Mouse (Mus musculus): ENCODE measurements around the gene Gm14434. TPM values are rescaled to one million over a fixed set of nuclear protein-coding genes. Genes with fewer than 3 reads are reported as not detected.

The Gm14434 gene
- polyA plus RNA-seq (2021; fragmentation: Nextera tagmentation) = 26.3 and 39.0 TPM in 2 replicates
- long read RNA-seq, experiment 1, transcript Gm14434-202 (4 exons, 1,458 nt) = major isoform, 9 of 13 reads
- long read RNA-seq, experiment 1, partial matches to known transcripts = 0 of 13 reads
- long read RNA-seq, experiment 1, other reads (novel, unspliced or antisense) = 4 of 13 reads
- long read RNA-seq, experiment 2, transcript Gm14434-202 (4 exons, 1,458 nt) = major isoform, 50 of 56 reads
- long read RNA-seq, experiment 2, partial matches to known transcripts = 0 of 56 reads
- long read RNA-seq, experiment 2, other reads (novel, unspliced or antisense) = 6 of 56 reads

GRCm38 (mm10) chr2:176486683-176487082 lies at the start of gene Gm14434:
Gene Gm14434, minus strand, starts transcription at chr2:176486783.

DNA sequence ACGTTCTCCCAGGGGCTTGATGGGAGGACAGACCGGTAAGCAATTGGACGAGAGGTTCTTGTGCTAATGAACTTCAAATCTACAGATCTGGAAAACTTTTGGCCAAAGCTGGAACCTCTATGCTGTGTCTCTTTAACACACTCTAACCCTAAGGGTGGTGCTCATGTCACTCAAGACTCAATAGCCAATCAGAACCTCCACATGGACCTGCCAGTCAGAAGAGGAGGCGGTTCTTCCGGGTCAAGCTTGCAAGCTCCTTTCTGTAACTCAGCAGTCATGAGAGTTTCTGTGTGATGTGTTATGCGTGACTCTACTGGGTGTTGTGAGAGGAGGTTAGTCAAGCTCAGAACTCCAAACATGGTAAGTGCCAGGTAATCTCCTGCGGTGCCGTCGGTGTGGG lies 34.2 kb upstream of the Gm14434 start, which contains the start of gene Zfp967:
Gene Zfp967 (plus strand): TSS at position 301 of the 400 bp plus-strand sequence.

GRCm38 (mm10) chr2:176423294-176423693 lies 63.3 kb downstream of the Gm14434 start, which contains the start of gene Gm14435:
Gene Gm14435, plus strand, starts transcription at chr2:176423594.

Other genes with a start within 250 kb of the Gm14434 start
- not detected in 2 replicates for gene Gm11009, start 167.3 kb downstream of the Gm14434 start, polyA plus RNA-seq (2021; fragmentation: Nextera tagmentation)
- 12.1 and 16.6 TPM in 2 replicates for gene Gm14435, start 63.2 kb downstream of the Gm14434 start, polyA plus RNA-seq (2021; fragmentation: Nextera tagmentation)
- not detected in 2 replicates for gene Zfp967, start 34.3 kb upstream of the Gm14434 start, polyA plus RNA-seq (2021; fragmentation: Nextera tagmentation)
- gene Gm14308, start 149.6 kb upstream of the Gm14434 start, polyA plus RNA-seq (2021; fragmentation: Nextera tagmentation) = 29.2 and 39.7 TPM in 2 replicates
- 9.5 and 9.6 TPM in 2 replicates for gene Zfp973, start 183.7 kb upstream of the Gm14434 start, polyA plus RNA-seq (2021; fragmentation: Nextera tagmentation)
- gene Gm14305, start 221.5 kb upstream of the Gm14434 start, polyA plus RNA-seq (2021; fragmentation: Nextera tagmentation) = 48.2 and 57.1 TPM in 2 replicates

Measured in layer of hippocampus, adult 6 months (tissue).